Mouse (Mus musculus): ENCODE measurements around the gene Proca1.
A peak's percentile ranks its signal among the peaks of the same experiment; 100 is the strongest.

Proca1 gene

DNA sequence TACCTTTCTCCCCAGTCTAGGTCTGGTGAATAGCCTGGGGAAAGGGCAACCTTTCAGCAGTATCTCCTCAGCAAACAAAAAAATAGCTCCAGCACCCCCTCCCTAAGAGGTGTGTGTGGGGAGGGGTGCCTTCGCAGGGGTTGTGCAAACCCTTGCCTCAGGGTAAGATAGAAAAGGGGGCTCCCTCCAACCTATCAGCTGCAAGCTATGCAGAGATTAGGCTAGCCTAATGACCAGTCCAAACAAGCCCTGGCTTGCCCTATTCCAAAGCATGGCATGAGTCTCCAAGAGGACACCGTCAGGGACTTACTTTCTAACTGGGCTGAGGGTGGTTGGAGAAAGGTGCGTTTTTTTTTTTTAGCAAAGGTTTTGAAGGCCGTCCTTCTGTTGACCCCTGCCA, 27.0 kb upstream of the Proca1 start:
- no peak for DNase-seq (ENCODE audit: low spot score)

DNA sequence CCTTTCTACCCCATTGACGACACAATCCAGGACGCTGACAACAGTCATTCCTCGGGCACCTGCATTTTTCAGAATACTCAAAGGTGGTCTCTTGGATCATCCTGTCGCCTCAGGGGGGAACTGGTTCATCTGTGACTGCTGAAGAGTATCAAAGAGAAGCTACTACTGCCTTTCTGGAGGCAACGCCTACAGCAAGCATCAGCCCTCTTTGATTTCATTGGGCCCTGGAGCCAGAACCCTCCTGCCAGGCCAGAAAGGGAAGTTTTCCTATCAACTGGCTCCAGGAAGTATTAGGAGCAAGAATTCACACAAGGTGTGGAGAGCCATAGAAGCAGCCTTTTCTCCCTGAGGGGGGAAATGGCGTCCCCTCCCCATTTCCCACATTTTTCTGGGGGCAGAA, 26.6 kb upstream of the Proca1 start:
- DNase-seq (ENCODE audit: low spot score): no peak

DNA sequence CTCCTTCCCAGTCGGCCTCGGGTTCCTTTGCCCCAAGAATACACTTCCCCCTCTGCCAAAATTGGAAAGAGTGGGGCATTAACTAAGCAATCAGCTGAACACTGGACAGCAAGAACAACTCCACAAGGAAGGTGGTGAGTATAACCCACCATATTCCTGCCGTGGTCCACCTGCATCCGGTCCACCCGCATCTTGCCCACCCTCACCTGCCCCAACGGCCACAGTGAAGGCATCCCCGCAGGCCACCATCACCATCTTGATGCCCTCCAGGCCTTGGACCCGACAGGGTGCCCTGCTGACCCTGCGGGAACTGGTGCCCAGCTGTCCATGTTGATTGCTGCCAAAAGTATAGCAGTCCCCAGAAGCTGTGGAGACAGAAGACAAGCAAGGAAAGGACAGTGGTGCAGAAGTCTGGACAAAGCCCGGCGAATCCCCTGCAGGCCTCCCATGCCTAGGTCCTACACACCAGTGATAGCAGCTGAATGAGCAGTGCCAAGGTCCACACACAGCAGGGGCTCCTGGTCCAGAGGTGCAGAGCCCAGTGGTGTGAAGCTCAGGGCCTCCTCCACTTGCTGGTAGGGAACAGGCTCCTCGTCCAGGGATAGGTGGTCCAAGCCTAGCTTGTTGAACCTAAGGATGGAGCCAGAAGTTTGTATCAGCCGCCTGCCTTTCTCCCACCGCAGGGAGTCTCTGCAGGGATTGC, 25.8 kb upstream of the Proca1 start:
- DNase-seq (ENCODE audit: low spot score): no peak

DNA sequence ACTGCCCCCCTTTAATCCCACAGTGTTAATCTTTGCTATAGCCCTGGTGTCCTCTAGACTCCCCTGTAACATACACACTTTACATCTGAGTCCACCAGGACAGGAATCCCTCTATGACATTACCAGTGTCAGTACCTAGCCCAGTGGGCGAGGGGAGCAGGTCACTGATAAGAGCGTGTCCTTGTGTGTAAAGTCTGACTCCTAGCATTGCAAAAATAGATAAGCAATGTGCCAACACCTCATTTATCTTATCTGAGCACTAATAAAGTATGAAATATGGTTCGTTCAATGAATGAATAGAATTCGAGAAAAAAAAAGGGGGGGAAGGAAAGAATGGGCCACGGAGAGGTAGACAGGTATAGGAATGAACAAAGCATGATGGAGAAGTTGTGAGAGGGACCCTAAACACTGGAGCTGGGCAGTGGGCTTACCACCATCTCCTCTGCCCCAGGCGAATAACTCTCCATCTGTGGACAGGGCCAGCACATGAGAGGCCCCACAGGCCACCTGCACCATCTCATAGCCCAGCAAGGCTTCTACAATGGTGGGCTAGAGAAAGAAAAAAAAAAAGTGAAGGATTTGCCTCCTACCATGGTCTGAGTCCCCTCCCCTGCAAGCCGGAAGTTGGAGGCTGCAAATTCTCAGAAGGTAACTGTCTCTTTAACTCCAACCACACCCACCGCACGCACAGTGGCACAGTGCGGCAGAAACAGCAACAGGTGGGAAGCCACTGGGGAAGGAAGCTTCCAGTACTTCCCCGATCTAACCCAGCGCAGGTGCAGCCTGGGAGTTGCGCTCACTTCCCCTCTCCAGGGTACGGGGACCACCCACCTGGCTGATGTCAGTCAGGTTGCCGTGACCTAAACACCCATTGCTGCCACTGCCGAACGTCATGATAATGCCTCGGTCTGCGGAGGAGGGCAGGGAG, 24.4 kb upstream of the Proca1 start:
- DNase-seq (ENCODE audit: low spot score): no peak

DNA sequence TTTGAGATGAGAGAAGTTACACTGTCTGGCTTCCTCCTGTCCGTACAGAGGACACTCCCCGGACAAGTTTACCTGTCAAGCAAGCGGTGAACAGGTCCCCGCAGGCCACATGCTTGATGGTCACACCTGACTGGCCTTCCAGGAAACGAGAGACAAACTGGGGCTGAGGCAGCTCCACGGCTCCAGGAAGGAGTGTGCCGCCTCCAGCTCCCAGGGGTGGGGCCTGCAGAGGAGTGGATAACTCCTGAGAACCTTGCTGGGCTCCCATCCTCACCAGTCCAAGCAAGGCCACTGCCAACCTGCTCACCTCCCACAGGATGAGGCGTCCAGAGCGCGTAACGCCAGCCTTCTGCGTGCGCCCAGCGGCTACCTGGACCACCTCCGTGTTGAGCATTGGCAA, 22.9 kb upstream of the Proca1 start:
- DNase-seq (ENCODE audit: low spot score): no peak

DNA sequence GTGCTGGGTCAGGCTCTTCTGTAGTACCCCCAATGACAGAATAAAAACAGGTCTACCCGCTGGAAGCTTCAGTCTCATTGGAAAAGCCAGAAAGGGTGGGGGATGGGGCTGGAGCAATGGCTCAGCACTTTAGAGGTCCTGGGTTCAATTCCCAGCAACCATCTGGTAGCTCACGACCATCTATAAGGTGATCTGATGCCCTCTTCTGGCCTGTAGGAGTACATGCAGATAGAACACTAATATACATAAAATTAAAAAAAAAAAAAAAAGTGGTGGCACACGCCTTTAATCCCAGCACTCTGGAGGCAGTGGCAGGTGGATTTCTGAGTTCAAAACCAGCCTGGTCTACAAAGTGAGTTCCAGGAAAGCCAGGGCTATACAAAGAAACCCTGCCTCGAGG, 21.9 kb upstream of the Proca1 start:
- DNase-seq (ENCODE audit: low spot score): no peak

DNA sequence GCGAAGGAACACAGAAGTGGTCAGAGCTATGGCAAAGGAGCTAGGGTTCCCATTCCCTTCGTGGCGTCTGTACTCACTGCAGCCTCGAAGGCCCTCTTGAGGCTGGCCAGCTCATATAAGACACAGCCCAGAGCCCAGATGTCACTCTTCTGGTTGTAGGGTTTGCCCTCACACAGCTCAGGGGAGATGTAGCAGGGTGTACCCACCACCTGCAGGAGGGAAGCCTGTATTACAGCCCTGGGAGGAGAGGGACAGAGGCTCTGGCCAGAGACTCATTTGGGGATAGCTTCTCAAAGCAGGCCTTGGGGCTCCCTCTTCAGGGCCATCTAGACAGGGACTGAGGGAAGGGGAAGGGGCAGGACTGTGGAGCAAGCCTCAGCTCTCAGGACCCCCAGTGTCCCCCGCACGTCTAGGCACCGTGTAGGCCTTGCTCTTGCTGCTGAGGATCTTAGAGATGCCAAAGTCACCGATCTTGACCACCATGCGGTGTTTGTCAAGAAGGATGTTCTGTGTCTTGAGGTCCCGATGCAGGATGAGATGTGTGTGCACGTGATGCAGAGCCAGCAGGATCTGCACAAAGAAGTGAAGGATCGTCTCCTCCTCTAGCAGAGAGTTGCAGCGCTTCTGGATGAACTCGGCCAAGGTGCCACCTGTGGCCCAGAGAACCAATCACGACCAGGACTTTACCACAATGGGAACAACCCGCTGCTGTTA, 21.0 kb upstream of the Proca1 start:
- DNase-seq (ENCODE audit: low spot score): peak; percentile 45

DNA sequence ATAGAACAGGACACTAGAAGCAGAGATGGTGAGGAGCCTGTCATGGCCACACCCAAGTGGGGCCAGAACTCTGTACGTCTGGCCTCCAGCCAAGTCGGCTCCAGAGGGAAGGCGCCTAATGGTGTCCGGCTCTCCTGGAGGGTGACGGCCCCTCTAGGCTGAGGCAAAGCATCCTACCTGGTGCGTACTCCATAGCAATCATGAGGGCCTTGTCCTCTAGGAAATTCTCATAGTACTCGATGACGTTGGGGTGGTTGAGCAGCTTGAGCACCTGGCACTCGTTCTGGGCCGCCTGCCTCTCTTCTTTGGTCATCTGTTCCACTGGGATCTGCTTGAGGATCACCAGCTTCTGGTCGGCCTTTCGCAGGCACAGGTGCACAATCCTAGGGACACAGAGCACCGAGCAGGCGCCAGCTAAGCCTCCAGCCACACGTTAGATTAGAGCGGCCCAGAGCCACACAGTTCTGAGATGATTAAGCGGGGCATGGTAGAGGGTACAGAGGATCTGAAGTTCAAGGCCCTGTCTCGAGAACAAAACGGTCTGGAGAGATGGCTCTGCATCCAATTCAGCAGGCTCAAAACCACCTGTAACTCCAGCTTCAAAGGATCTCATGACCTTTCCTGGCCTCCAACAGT, 20.3 kb upstream of the Proca1 start:
- no peak for DNase-seq (ENCODE audit: low spot score)

DNA sequence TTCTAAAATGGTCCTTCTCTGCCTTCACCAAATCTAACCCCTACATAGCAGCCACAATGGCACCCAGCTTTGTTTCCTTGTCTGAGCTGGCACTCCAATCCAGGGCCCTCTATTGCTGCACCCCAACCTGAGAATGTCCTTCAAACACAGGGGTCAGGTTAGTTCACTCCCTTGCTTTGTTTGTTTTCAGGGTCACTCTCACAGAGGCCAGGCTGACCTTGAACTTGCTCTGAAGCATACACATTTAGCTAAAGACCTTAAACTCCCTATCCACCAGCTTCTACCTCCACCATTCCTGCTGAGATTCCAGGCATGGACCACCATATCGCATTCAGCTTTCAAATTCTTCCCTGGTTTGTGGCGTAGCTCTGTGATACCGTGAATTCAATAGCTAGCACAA, 18.7 kb upstream of the Proca1 start:
- DNase-seq (ENCODE audit: low spot score): no peak

DNA sequence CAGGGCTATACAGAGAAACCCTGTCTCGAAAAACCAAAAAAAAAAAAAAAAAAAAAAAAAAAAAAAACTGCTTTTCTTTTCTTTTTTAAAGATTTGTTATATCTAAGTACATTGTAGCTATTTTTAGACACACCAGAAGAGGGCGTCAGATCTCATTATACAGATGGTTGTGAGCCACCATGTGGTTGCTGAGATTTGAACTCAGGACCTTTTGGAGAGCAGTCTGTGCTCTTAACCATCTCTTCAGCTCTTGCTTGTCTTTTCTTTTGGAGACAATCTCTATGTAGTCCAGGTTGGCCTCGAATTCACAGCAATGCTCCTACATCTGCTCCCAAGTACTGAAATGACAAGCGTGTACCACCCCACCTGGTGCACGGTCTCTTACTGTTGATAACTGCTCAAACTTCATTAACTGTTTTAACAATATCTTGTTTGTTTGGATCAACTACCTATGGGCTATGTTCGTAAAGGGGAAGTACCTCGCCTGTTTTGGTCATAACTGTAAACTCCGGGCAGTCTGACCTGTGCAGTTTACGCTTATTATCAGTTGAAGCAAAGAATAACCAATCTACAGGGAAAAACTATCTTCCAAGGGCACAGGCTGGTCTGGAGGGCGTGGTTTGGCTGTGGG, 17.3 kb upstream of the Proca1 start:
- DNase-seq (ENCODE audit: low spot score): peak; percentile 50

DNA sequence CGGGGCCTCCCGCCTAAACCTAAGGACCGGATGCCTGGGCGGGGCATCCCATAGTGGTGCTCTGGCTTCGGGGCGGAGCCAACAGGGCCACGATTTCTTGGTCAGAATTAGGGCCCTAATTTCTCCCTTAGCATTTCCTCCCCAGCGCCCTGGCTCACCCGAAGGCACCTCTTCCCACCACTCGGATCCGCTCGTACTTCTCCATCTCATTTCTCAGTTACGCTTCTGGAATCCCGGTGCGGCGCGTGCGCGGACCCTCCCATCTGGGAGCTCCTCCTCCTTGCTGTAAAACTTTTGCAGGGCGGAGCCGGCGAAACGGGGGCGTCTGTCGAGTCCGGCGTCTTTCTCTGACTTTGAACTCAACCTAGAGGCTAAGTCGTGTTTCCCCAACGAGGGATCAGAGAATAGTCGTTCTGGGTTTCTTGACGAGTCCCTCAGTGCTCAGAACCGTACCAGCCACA, 16.8 kb upstream of the Proca1 start, which contains the start of the genes Nek8 and Tlcd1:
Gene Nek8, minus strand, starts transcription at position 274 of the 461 bp plus-strand sequence.
Gene Tlcd1, plus strand, starts transcription at position 310 of the 461 bp plus-strand sequence.
- DNase-seq (ENCODE audit: low spot score): peak; percentile 95

DNA sequence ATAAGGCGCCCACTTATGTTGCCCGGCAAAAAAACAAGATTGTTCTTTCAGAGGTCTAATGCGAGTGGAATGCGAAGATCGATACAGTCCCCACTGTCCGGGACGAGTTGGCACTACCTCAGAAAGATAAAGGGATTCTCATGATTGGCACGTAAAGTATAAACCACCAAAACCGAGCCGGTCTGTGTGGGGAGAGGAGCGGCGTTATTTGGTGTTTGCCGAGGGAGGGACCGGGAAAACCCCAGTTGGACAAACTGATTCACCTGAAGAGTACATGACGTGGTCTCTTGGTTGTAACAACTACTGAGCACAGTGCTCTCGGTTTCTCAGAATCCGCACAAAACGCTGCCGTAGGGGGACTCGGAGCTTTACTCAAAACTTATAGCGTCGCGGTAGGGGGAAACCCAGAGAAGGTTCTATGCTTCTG, 16.3 kb upstream of the Proca1 start:
- DNase-seq (ENCODE audit: low spot score): no peak

DNA sequence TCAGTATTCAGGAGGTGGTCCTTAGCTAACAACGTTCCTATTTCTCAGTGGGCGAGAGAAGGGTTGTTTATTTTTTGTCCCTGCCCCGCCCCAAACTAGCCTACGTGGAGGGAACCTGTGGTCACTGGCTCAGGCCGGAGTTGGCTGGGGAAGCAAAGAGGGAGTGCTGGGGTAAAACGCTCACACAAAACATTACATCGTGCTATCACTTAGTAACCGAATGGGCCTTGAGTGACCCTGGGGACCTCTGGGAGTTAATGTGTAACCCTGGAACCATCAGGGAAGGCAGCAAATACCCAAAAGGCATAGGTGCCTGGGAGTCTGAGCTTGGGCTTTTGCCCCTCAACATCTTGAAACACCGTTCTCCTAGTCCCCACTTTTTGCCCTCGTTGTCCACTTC, 15.8 kb upstream of the Proca1 start:
- DNase-seq (ENCODE audit: low spot score): no peak

DNA sequence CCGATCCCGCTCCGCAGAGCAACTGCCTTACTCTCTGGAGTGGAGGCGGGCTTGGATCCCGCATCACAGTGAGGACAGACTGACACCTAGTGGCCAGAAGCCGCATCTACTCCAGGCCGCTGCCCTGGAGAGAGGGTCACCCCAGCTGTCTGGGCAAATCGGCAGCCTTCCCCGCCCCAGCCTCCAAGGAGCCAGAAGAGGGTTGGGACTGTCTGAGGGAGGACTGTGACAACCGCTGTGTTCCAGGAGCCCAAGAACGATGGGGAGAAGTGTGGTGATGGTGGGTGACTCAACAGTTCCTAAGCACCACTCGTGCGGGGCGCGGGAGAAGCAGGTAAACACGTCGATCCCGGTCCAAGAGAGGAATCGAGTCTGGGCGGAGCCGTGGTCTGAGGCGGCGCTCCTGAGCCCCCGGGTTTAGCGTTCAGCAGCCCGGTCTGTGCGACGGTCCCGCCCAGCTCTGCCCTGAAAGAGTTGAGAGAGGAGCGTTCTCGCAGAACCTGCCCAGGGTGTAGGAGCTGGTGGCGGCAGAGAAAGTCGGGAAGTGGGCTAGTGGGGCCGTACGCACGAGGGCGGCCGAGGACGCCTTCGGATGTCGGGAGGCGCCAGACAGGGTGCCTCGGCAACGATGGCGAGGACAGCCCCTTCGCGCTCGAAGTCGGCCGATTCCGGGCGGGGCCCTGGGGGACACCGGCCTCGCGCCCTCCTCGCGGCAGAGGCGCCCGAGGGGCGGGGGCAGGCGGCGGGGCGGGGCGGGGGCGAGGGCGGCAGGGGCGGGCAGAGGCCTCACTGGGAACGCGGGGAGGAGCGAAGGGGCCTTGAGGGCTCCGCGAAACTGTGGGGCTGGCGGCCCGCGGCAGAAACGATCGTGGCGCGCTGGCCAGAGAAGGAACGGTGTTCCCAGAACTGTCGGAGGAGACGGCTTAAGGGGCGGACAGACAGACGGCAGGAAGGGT, 15.0 kb upstream of the Proca1 start:
- peak; percentile 98 for DNase-seq (ENCODE audit: low spot score)

DNA sequence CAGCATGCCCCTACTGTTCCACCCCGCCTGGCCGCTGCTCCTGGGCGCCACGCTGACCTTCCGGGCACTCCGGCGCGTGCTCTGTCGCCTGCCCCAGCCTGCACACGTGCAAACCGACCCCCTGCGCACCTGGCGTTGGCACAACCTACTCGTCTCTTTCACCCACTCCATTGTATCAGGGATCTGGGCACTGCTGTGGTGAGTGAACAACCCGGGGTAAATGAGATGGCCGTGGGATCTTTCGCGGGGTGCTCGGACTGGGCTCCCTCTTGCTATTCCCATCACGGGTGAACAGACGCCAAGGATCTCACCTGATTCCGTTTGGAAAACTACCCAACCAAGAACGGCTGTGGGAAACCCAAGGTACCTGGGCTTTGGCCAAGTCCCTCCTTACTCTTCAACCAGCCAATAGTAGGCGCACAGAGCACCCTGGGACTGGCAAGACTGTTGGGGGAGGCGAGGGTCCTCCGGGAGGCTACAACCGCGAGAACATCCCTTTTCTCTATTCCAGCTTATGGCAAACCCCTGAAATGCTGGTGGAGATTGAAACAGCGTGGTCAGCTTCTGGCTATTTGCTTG, 14.2 kb upstream of the Proca1 start:
- peak; percentile 52 for DNase-seq (ENCODE audit: low spot score)

DNA sequence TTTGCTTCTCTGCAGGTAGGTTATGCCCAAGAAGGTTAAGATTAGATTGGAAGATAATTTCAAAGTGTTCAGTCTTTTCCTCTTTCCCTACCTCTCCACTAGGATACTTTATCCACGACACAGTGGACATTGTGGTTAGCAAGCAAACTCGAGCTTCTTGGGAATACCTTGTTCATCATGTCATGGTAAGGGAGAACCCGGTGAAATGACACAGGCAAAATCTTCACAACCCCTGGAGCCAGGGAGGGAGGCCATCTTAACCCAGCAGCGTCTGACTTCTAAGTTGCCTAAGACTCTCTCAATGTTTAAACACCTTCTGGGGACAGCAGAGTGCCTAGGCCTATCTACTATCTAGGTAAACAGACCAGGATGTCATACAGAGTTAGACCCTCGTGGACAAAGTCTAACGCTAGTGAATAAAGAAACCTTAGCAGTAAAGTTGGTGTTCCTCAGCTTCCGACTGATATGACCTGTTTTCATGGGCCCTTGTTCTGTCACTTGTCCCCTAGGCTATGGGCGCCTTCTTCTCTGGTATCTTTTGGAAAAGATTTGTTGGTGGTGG, 13.7 kb upstream of the Proca1 start:
- no peak for DNase-seq (ENCODE audit: low spot score)

DNA sequence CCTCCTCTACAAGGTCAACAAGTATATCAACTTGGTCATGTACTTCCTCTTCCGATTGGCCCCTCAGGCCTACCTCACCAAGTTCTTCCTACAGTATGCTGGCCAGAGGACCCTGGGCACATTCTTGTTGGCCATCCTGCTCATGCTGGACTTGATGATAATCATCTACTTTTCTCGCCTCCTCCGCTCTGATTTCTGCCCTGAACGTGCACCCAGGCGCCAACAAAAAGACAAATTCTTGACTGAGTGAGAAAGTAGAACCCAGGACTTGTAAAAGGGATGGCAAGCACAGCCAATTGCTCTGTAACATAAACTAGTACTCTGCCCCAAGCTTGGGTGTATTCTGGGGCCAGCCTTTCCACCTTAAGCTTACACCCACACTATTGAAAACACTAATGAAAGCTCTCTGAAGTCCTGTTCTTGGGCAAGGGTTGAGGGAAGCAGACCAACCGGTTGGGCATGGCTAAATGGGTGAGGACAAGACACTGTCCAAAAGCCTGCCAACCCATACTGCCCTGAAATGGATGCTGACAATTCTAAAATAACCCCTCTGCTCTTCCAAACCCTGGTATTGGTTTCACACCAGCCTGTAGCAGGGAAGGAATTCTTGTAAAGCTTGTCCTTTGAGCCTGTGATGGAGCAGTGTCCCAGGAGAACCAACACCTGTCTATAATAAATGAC, 13.0 kb upstream of the Proca1 start:
- no peak for DNase-seq (ENCODE audit: low spot score)

DNA sequence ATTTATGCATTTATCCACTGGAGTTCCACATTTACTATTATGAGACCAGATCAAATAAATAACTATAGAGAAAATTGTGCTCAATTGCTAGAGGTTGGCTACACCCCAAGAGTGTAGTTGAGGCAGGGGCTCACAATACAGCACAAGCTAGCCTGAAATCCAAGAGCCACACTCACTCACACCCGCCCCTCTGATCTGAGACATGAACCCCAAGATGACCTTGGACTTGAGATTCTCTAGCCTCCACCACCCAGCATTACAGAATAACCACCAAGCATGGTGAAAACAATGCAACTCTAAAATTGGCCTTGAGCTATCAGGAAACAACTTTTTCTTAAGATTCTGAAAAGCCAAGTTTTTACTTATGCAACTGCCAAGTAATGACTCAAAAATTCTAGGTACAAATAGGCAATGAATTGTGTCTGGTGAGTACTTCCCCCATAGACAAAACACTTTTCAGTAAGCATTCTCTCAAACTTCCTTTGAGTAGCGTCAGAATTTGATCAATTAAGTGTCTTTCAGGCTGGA, 11.3 kb upstream of the Proca1 start:
- DNase-seq (ENCODE audit: low spot score): no peak

DNA sequence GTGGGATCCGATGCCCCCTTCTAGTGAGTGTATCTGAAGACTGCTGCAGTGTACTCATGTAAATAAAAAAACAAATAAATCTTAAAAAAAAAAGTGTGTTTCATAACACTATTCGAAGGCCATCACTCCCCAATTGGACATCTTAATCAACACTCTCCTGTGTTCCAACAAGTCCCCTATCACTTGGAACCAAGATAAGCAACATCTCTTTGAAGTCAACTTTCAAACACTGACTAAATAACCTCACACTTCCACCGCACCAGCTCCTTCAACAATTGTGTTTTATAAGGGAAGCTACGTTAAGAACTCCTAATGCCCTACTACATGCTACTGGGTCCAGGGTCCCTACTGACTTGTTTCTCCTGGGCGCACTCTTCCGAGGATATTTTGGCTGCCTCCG, 10.7 kb upstream of the Proca1 start:
- no peak for DNase-seq (ENCODE audit: low spot score)
